Mouse (Mus musculus): Measurements from ENCODE around the gene Fuz. TPM values are rescaled to one million over a fixed set of nuclear protein-coding genes. Genes with fewer than 3 reads are reported as not detected.

The Fuz gene
- 50.8 TPM for polyA plus RNA-seq (2017; shearing (Covaris generic))

DNA sequence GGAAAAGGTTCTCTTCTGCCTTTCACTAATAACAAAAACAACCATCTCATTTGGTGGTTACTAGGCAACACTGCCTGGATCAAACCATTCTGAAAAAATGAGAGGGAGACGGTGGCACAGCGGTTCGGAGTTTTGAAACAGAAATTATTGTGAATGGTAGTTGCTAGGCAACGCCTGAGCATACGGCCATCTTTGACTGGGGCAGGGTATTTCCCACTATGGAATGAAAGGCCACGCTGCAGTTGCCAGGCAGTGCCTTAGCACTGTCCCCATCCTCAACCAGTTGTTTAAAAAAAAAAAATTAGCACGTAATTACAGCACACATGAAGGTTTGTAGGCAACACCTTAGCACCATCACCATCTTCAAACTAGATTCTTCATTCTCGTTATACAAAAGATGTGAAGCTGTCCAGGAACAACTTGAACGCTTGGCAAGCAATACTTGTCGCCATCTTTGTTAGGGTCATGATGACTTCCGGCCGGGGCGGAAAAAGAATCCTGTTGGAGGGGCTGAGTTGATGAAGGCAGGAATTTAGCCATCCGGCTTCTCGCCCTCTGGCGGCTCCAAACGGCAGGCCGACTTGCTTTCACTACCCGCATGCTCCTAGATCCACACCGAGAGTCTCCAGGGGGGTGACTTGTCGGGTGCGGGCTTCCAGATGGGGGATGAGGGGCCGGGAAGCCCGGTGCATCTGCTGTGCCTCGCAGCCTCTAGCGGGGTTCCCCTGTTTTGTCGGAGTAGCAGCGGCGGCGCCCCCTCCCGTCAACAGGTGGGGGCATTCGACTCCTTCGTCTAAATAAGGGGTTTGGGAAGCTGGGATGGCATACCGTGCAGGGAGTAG, at the start of gene Fuz:
Fuz (plus strand) TSS at position 487 of the 842 bp plus-strand sequence.

DNA sequence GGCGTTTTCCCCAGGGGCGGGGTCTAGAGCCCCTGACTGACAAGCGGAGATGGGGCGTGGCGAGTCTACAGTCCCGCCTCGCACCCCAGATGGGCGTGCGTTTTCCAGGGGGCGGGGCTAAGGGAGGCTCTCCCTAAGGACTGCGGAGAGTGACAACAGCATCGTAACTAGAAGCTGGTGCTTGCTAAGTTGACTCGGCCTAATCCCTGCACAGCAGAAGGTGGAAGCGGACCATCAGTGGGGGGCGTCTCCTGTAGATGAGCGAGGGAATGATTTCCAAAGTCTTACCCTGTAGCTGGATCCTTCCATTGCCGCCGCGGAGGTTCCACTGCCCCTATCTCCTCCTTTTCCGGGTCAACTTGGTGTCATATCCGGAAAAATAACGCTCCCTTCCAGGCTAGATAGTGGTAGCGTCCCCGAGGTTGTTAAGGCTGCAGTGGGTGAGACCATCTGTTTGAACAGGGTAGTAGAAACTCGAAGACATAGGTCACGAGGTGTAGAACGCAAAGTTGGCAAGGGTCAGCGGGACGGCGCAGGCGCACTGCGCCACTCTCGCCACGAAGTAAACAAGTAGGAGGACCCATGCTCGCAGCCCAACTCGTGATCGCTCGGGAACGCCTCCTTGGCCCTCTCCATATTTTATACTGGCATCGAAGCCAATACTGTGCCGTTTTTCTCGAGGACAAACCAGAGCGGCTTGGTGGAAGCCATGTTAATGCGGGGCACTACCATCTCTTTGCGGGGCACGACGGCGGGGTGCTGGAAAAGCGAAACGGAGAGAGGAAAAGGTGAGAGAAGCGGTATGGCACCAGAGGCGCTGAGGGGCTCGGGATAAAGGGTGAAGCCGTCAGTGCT, 47.1 kb upstream of the Fuz start, which contains the start of the genes Akt1s1 and Tbc1d17:
Akt1s1 (plus strand) TSS at position 431 of the 855 bp plus-strand sequence.
Tbc1d17 (minus strand) TSS at position 519 of the 855 bp plus-strand sequence.

DNA sequence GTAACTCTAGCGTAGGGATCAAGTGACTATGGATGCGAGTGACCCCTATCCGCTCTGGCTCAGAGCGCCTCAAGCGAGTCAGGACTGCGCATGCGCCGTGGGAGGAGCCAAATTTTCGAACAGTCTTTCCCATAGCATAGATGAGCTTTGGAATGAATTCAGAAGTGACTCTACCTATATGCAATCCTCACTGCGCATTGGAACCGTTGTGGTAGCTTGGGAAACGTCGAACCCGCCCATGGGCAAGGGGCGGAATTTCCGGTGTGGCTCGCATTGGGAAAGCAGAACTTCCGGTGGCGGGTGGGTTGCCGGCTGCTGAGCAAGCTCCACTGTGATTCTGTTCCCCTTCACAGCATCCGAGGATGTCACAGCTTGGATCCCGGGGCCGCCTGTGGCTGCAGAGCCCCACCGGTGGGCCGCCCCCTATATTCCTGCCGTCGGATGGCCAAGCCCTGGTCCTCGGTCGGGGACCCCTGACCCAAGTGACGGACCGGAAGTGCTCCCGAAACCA, 38.8 kb upstream of the Fuz start, which contains the start of gene Pnkp:
Pnkp (plus strand) TSS at position 98 of the 511 bp plus-strand sequence.

DNA sequence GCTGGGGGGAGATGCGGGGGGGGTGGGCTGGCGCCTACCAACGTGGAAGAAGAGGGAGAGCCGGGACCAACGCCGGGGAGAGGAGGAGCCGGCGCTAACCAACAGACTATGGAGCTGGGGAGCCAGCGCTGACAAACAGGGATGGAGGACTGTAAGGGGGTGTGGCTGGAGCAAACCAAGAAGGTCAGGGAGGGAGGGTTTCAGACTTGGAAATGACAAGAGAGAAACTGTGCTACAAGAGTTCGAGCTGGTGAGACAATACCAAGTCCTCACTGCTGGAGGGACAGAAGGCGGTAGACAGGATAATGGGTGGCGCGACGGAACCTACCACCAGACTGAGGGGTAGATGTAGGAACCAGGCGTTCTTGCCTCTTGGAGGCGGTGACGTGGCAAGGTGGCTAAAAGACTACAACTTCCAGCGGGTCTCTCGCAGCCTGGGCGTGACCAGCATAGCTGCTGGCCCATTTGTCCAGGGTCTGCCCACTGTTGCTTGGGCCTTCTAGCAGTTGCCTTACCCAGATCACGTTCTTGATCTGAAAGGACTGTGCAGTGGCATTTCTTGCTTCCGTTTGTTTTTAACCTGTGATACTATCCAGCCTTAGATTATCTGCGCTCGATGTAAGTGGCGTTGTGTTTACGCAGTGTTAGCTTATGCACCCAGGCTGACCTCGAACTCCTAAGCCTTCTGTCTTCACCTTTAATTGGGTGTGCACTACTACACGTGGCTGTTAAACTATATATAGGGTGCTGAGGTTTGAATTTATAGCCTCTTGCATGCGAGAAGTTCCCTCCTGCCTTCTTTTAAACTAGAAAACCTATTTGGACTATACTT, 26.0 kb upstream of the Fuz start, which contains the start of gene Ptov1:
Ptov1 (minus strand) TSS at position 92 of the 832 bp plus-strand sequence.

DNA sequence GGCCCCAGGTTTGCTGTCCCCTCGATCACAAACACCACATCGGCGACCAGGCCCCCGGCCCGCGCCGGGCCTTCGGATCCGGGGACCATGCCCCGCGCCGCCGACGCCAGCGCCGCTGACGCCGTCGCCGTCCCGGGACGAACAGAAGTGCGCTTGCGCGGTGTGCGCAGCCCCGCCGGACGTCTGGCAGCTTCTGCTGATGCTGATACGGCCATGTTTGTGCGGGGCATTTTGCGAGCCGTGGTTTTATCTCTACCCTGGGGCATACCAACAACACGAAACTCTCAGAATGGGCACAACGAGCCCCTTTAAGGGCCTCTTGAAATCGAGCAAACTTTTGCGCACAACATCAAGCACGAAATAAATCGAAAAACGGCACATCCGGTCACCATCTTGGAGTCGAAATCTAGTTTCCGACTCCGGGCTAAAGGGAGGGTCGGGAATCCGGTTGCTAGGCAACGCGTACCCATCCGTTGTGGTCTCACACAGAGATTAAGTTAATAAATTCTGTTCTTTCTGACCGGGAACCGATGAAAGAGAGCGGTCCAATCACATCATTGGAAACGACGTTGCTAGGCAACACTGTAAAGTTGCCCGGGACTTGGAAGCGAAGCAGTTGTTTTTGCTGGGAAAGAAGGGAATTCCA, 3.5 kb upstream of the Fuz start, which contains the start of gene Med25:
Med25 (minus strand) TSS at position 437 of the 646 bp plus-strand sequence.

DNA sequence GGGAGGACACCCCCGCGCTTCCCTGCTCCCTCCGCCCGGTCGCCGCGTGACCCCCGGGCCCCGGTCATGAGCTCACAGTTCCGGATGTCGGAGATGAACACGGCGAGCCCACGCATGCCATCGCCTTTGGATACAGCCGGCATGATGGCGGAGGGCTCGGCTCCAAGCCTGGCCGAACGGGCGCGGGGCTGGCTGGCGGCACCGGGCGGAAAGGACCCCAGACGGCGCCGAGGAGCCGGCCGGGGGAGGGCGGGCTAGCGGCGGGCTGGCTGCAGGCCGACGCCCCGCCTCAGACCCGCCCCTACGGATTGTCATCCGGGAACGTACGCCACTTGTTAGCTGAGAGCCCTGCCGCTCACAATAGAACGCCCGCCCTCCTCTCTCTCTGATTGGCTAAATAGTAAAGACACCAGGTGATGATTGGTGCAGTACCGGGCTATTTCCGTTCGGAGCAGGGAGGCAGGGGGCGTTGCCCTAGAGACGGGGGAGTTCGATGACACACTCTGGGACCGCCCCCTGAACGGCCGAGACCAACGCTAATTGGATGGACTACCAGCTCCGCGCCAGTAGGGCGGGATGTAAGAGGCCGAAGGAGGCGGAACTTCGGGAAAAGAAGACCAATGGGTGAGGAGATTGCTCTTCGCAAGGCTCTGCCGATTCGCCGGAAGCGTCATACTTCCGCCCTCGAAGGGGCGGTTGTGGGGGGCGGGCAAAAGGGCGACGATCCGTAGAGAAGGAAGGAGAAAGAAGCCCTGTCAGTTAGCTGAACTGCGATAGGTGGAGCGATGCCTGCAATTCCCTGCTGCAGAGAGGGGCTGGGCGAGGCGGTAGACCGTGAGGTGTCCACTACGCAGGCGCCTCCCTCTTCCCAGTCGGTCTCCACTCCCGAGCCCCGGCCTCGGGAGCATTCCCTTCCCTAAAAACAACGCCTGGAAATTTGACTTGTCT, 33.6 kb downstream of the Fuz start, which contains the start of gene Ap2a1:
Ap2a1 (minus strand) TSS at position 293 of the 948 bp plus-strand sequence.

DNA sequence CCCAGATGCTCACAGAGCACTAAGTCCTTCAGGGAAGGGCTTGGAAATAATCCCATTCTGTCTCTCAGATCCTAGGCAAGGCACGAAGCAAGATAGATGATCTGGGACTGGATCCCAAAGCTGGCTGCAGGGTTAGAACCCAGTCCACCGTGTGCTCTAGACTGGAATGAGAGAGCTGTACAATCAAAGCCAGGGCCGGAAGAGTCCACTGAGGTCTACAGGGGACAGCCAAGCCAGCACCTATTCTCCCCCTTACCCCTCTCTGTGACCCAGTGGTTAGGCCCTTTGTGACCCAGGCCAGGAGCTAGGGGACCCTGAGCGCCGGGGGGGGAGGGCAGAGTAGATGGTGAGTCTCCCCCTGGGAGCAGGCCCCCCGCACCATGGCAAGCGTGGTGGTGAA, 47.0 kb downstream of the Fuz start, which contains the start of gene Tsks:
Tsks (plus strand) TSS at position 301 of the 400 bp plus-strand sequence.

Other genes with a start within 250 kb of the Fuz start
- not detected for gene Myh14, start 225.2 kb upstream of the Fuz start, polyA plus RNA-seq (2017; shearing (Covaris generic))
- gene Izumo2, start 187.3 kb upstream of the Fuz start, polyA plus RNA-seq (2017; shearing (Covaris generic)), result not detected
- gene Vrk3, start 147.7 kb upstream of the Fuz start, polyA plus RNA-seq (2017; shearing (Covaris generic)), result 112 TPM
- gene Zfp473, start 145.0 kb upstream of the Fuz start, polyA plus RNA-seq (2017; shearing (Covaris generic)), result 0.57 TPM
- gene Nup62, start 80.0 kb upstream of the Fuz start, polyA plus RNA-seq (2017; shearing (Covaris generic)), result 58.7 TPM
- 2.0 TPM for gene Il4i1, start 79.7 kb upstream of the Fuz start, polyA plus RNA-seq (2017; shearing (Covaris generic))
- 0.36 TPM for gene Atf5, start 79.4 kb upstream of the Fuz start, polyA plus RNA-seq (2017; shearing (Covaris generic))
- 12.1 TPM for gene Akt1s1, start 47.1 kb upstream of the Fuz start, polyA plus RNA-seq (2017; shearing (Covaris generic))
- 112 TPM for gene Tbc1d17, start 47.0 kb upstream of the Fuz start, polyA plus RNA-seq (2017; shearing (Covaris generic))
- 100 TPM for gene Pnkp, start 38.9 kb upstream of the Fuz start, polyA plus RNA-seq (2017; shearing (Covaris generic))
- 9.9 TPM for gene Ptov1, start 26.3 kb upstream of the Fuz start, polyA plus RNA-seq (2017; shearing (Covaris generic))
- 26.9 TPM for gene Med25, start 3.4 kb upstream of the Fuz start, polyA plus RNA-seq (2017; shearing (Covaris generic))
- gene Ap2a1, start 33.4 kb downstream of the Fuz start, polyA plus RNA-seq (2017; shearing (Covaris generic)), result 26.9 TPM
- not detected for gene Tsks, start 47.1 kb downstream of the Fuz start, polyA plus RNA-seq (2017; shearing (Covaris generic))
- 0.55 TPM for gene Cpt1c, start 78.8 kb downstream of the Fuz start, polyA plus RNA-seq (2017; shearing (Covaris generic))
- gene Prmt1, start 90.5 kb downstream of the Fuz start, polyA plus RNA-seq (2017; shearing (Covaris generic)), result 210 TPM
- 255 TPM for gene Irf3, start 101.6 kb downstream of the Fuz start, polyA plus RNA-seq (2017; shearing (Covaris generic))
- 35.2 TPM for gene Bcl2l12, start 102.6 kb downstream of the Fuz start, polyA plus RNA-seq (2017; shearing (Covaris generic))
- gene Scaf1, start 120.3 kb downstream of the Fuz start, polyA plus RNA-seq (2017; shearing (Covaris generic)), result 22.7 TPM
- 6.3 TPM for gene Rras, start 121.9 kb downstream of the Fuz start, polyA plus RNA-seq (2017; shearing (Covaris generic))
- gene Prr12, start 156.8 kb downstream of the Fuz start, polyA plus RNA-seq (2017; shearing (Covaris generic)), result 4.8 TPM
- 148 TPM for gene Nosip, start 166.3 kb downstream of the Fuz start, polyA plus RNA-seq (2017; shearing (Covaris generic))
- 3.3 TPM for gene Prrg2, start 166.6 kb downstream of the Fuz start, polyA plus RNA-seq (2017; shearing (Covaris generic))
- 10.8 TPM for gene Rcn3, start 196.1 kb downstream of the Fuz start, polyA plus RNA-seq (2017; shearing (Covaris generic))
- gene Fcgrt, start 207.8 kb downstream of the Fuz start, polyA plus RNA-seq (2017; shearing (Covaris generic)), result 2.6 TPM
- gene Rps11, start 228.4 kb downstream of the Fuz start, polyA plus RNA-seq (2017; shearing (Covaris generic)), result 3,383 TPM
- gene Rpl13a, start 232.7 kb downstream of the Fuz start, polyA plus RNA-seq (2017; shearing (Covaris generic)), result 3,108 TPM
- not detected for gene Gm45713, start 240.2 kb downstream of the Fuz start, polyA plus RNA-seq (2017; shearing (Covaris generic))
- gene Flt3l, start 240.4 kb downstream of the Fuz start, polyA plus RNA-seq (2017; shearing (Covaris generic)), result 292 TPM

All from CD4-positive, CD25-positive, alpha-beta regulatory T cell, adult 9 weeks (primary cell).